Mouse (Mus musculus) liver (tissue): Measurements from ENCODE around the gene Ubl3.
A peak's percentile ranks its signal among the peaks of the same experiment; 100 is the strongest.

Experiments used
- DNase-seq: peaks from one replicate; pipeline ENCODE4 v3.0.0-alpha.2; 2020; ENCODE audit warnings: mixed read lengths

Gene Ubl3

GRCm38 (mm10) chr5:148552187-148553071 lies at the start of gene Ubl3:
Ubl3 (minus strand) TSS chr5:148552789.
- peak; percentile 90 for DNase-seq

GRCm38 (mm10) chr5:148598376-148598775 lies 45.8 kb upstream of the Ubl3 start:
- DNase-seq = no peak

DNA sequence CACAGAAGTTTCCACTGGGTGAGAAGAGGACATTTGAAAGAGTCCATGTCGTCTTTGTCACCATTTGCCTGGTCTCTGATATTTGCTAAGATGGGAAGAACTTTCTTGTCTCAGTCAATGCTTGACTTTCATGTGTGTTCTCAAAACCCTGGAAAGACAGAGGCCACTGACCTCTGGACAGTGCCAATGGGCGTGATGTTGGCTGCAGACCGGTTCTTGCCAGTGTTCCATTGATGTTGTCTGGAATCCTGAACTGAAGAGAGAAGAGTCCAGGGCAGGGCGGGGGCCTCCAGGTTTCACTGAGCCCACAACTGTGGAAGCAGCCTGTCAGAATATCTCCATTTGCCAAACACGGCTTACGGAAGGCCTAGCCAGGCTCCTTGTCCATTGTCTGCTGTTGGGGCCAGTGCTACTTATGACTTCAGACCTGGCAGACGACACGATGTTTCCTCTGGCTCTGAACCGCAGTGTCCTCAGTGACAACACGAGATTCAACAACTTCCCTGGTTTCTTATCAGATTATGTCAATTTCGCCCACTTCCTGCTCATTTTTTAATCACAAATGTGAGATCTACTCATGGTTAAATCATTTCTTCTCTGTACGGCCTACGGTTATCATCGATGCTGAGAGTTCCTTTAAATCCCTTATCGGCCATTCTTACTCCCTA lies 43.6 kb upstream of the Ubl3 start:
- no peak for DNase-seq

GRCm38 (mm10) chr5:148595459-148595751 lies 42.8 kb upstream of the Ubl3 start:
- DNase-seq = no peak

- DNase-seq = no peak
These were observed 42.3 kb upstream of the Ubl3 start for GRCm38 (mm10) chr5:148594693-148595458.

DNA sequence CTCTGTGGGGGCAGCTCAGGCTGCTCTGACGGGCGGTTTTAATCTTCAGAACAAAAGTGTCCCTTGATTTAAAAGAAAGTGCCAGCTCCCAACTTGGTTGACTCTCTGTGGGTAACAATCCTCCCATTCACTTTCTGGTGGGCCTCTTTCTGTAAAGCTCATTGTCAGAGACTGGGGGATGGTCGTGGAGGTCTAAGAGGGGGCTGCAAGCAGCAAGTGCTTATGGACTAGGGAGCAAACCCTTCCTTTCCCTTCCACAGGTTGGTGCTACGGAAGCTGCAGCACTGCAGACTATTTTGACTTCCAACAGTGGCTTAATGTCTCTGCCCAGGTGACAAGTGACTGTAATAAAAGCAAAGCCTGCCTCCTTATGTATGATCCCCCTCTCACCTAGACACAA lies 41.0 kb upstream of the Ubl3 start:
- DNase-seq = no peak

GRCm38 (mm10) chr5:148591448-148591862 lies 38.9 kb upstream of the Ubl3 start:
- DNase-seq = no peak

DNA sequence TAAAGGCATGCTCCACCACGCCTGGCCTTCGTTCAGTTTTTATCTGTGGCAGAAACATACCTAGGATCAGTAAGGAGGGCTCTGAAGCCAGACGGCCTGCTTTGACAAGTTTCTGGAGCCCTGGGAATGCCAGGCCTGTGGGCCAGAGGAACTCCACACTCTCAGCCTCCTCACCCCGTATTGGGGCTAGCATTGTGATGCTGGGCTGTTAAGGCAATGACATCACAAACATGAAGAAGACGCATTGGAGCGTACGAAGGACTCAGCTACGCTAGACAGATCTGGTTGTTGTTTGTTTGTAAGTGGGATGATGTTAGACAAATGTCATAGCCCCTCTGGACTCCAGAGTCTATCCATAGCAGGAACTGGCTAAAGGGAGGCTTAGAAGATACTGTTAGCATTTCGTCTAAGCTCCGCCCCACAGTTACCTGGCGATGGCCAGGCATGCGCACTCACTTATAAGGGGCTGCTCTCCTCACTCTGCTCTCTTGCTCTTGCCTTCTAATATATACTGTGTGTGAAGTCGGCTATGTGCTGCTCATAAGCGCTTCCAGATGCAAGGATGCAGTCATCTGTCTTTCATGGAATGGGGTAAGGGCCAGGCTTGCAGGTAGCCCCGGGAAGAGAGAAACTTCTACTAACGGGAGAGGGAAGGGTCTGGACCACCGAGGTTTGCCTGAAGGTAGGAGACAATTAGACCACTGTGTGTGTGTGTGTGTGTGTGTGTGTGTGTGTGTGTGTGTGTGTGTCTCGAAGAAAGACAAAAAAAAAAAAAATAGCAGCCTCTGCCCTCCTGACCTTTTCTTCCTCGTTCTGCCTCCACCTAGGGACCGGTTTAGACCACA lies 38.2 kb upstream of the Ubl3 start:
- no peak for DNase-seq

- no peak for DNase-seq
These were observed 36.4 kb upstream of the Ubl3 start for GRCm38 (mm10) chr5:148588987-148589386.

GRCm38 (mm10) chr5:148588142-148588650 lies 35.6 kb upstream of the Ubl3 start:
- no peak for DNase-seq

DNA sequence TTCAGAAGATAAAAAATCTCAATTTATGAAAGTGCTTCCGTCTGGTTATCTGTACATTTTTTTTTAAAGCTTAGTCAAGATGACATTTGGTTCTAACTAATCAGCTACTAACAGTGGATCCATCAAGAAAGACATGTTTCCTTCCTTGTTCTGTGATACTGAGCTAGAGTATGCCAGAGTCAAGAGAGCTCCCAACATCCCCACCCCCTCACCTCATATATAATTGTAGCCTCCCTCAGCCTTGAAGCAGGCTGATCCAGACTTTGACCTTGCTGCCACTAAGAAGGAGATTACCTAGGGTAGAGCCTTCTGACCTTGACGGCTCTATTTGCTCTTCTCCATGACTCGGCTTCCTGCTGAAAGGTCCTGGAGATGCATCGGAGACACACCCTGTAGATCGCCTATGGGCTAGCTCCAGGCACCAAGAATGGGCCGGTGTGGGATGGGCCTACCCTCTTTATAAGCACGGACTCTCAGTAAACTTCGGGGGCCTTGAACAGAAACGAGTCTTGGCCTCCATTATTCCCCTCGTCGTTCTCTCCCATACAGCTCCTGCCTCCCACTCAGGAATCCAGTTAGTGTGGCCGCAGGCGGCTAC lies 27.9 kb upstream of the Ubl3 start:
- DNase-seq = no peak

- no peak for DNase-seq
These were observed 26.6 kb upstream of the Ubl3 start for GRCm38 (mm10) chr5:148579156-148579555.

- DNase-seq = no peak
These were observed 25.8 kb upstream of the Ubl3 start for GRCm38 (mm10) chr5:148578353-148578752.

DNA sequence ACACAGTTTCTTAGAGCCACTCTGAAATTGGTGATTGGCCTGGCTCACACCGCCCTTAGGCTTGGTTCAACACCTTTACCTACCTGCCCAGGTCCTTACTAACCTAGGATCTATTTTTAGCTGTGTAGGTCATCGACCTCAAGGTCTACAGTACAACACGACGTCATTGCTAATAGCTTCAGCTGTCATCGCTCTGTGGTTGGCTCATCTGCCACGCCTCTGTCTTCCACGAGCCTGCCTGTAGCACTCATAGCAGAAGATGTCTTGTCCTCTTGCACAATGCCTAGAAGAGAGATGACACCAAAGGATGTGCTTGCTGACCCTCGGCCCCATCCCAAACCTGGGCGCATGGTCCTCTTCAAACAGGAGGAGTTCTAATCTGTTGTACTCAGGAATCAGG lies 24.7 kb upstream of the Ubl3 start:
- no peak for DNase-seq

GRCm38 (mm10) chr5:148575163-148575562 lies 22.6 kb upstream of the Ubl3 start:
- DNase-seq = no peak

GRCm38 (mm10) chr5:148572676-148573075 lies 20.1 kb upstream of the Ubl3 start:
- DNase-seq = no peak

DNA sequence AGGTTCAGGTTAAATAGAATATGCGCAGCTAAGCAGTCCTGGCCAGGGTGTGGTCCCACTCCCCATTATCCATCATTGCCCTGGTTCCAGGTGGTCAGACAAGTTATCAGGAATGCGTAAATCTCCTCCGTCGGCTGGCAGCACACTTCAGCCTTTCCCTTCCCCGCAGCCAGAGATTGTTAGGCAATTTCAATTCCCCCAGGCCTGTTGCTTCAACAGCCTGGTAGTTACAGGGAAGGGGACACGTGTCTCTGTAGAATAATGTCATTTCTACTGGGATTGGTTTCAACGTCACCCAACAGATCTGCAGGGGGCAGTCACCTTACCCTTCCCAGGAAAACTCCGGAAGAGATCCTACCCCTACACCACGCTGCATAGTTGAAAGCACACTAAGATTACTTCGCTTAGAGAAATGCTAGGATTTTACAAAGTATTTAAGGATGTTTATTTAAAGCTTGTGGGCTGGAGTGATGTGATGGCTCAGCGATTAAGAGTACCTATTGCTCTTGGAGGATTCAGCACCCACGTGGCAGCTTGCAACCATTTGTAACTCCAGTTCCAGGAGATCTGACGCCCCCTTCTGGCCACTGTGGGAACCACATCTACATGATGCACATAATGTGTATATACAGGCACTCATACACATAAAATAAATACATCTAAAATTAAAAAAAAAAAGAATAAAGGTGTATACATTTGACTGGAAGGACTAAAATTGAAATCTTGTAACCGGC lies 18.1 kb upstream of the Ubl3 start:
- DNase-seq = no peak

DNA sequence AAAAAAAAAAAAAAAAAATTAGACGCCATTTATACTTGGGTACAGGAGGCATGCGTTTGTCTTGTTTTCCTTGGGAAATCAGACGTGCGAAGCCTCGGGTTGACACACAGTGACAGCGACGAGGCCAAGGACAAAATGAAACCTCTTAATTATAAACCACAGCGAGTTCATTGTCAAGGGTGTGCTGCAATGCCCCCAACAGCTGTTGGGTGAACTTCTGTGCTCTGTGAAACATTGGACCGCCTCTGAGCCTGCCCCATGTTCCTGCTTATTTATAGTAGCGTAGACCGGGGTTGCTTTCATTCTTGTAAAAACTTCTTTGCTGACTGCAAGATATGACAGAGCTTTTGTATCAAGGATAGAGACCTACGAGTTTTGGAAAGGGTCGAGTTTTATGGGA lies 16.9 kb upstream of the Ubl3 start:
- no peak for DNase-seq

GRCm38 (mm10) chr5:148565636-148566035 lies 13.0 kb upstream of the Ubl3 start:
- no peak for DNase-seq

- no peak for DNase-seq
These were observed 11.5 kb upstream of the Ubl3 start for GRCm38 (mm10) chr5:148564073-148564472.

GRCm38 (mm10) chr5:148563281-148563680 lies 10.7 kb upstream of the Ubl3 start:
- DNase-seq = no peak
